Mouse (Mus musculus) heart, embryonic 16.5 days (tissue): ENCODE data around the gene Sstr2. TPM values are rescaled to one million over a fixed set of nuclear protein-coding genes. Genes with fewer than 3 reads are reported as not detected.
A peak's percentile ranks its signal among the peaks of the same experiment; 100 is the strongest.

ENCODE experiments used
- ATAC-seq: fragments of 200-750 bp; cut with Nextera tagmentation; replicated peaks from 2 replicates; pipeline ENCODE4 v1.8.0; 2017; ENCODE audit warnings: moderate number of reproducible peaks; ENCODE audit not compliant: insufficient read depth, low FRiP score; ENCODE audit errors: extremely low read depth
- H3K27ac ChIP-seq: fragments of 300-500 bp; sonication (generic); 2 replicates; pipeline ENCODE4 v1.5.1; 2014; ENCODE audit warnings: mild to moderate bottlenecking, low read length, control low read depth, moderate library complexity
- H3K27me3 ChIP-seq: fragments of 300-500 bp; sonication (generic); 2 replicates; pipeline ENCODE4 v1.6.1; 2014; ENCODE audit warnings: low read length, mixed read lengths; ENCODE audit not compliant: control insufficient read depth, insufficient read depth
- H3K36me3 ChIP-seq: fragments of 300-500 bp; sonication (generic); 2 replicates; pipeline ENCODE4 v1.6.1; 2014; ENCODE audit not compliant: control insufficient read depth, insufficient read depth
- H3K4me1 ChIP-seq: fragments of 300-500 bp; sonication (generic); 2 replicates; pipeline ENCODE4 v1.6.1; 2014; ENCODE audit warnings: low read length, mixed read lengths; ENCODE audit not compliant: control insufficient read depth, insufficient read depth
- H3K4me2 ChIP-seq: fragments of 300-500 bp; sonication (generic); 2 replicates; pipeline ENCODE4 v1.6.1; 2014; ENCODE audit warnings: low read depth, mild to moderate bottlenecking, control low read depth, low read length
- H3K4me3 ChIP-seq: fragments of 300-500 bp; sonication (generic); 2 replicates; pipeline ENCODE4 v1.5.1; 2014; ENCODE audit warnings: mild to moderate bottlenecking, control low read depth, low read length
- H3K9ac ChIP-seq: fragments of 300-500 bp; sonication (generic); 2 replicates; pipeline ENCODE4 v1.6.1; 2014; ENCODE audit warnings: low read length, control low read depth
- H3K9me3 ChIP-seq: fragments of 300-500 bp; sonication (generic); replicated peaks from 2 replicates; pipeline ENCODE4 v1.6.1; 2016; ENCODE audit warnings: low read length; ENCODE audit not compliant: control insufficient read depth
- WGBS: fragments of 180-500 bp; shearing (Covaris S2); extraction: QIAGEN DNeasy Blood & Tissue Kit; methylation state at CpG from one replicate; pipeline ENCODE4 v1.1.7; 2014; 5-methylcytosine and 5-hydroxymethylcytosine counted together
- polyA plus RNA-seq: library from polyadenylated mRNA; unstranded; fragments of >200 nt; fragmentation: Nextera tagmentation; extraction: Ambion mirVana; gene quantifications from 2 replicates; pipeline ENCODE4 v1.2.1, GENCODE M21; 2015

The Sstr2 gene
- polyA plus RNA-seq, 1 experiment from 2014 or later, result 2.6 TPM

DNA sequence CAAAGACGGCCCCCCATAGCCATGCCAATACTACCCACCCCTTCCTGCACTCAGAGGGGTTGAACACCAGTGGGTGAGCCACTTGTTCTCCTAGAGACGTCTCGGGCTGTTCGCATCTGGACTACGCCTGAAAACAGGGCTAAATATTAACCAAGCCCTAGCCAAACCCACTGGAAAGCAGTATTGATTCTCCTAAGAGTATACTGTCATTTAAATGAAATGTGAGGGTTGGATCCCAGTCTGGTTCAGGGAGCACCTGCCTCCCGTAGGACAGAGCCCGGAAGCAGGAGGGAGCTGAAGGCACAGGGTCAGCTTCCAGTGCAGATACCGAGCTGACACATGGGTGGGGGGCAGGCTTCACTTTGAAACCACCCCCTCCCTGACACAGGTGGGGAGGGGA lies 12.7 kb downstream of the Sstr2 start:
- H3K4me3 ChIP-seq, result no peak overlapping the region
- H3K9me3 ChIP-seq, result no peaks in the 10 kb centered on the region
- H3K4me2 ChIP-seq, result no peak overlapping the region
- no peaks in the 10 kb centered on the region for H3K36me3 ChIP-seq
- H3K27me3 ChIP-seq, result no peaks in the 10 kb centered on the region
- H3K4me1 ChIP-seq, result no peaks in the 10 kb centered on the region
- WGBS, result 77% methylated on average over 8 of the region's 8 CpGs
- no peak for ATAC-seq
- no peak overlapping the region for H3K9ac ChIP-seq
- no peak overlapping the region for H3K27ac ChIP-seq

DNA sequence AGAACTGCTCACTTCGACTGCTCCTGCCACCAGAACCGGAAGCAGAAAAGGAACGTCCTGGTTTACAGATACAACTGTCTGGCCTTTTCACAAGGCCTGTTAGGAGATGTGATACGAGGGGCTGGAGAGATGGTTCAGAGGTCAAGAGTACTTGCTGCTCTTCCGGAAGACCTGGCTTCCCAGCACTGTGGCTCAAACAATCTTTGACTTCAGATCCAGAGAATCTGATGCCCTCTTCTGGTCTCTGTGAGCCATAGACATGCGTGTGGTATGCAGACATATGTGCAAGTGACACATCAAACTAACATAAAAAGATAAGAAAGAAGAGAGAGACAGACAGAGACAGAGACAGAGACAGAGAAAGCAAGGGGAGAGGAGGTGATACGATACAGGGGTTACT lies 13.2 kb downstream of the Sstr2 start:
- Histone ChIP-seq H3K4me2 (no peak overlapping the region), H3K4me3 (no peak overlapping the region), H3K9ac (no peak overlapping the region), H3K27me3 (no peaks in the 10 kb centered on the region), H3K36me3 (no peaks in the 10 kb centered on the region), H3K9me3 (no peaks in the 10 kb centered on the region), H3K4me1 (no peaks in the 10 kb centered on the region), H3K27ac (no peak overlapping the region)
- WGBS, result 77% methylated on average over 7 of the region's 7 CpGs
- no peak for ATAC-seq

DNA sequence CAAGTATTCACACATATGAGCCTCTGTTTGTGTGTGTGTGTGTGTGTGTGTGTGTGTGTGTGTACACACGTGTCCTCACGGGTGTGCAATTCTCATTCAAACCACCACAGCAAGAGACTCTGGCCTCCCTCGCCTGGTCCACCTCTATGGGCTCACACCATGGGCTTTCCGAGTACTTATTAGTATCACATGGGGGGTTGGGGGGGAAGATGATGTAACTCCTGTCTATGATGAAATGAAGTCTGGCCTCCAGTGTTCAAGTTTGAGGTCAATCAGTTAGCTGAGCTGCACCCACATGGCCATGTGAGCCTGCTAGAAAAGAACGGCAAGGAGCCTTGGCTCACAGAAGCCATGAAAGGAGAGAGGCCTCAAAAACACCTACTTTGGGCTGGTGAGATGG lies 14.3 kb downstream of the Sstr2 start:
- Histone ChIP-seq H3K36me3 (no peaks in the 10 kb centered on the region), H3K4me2 (no peak overlapping the region), H3K4me3 (no peak overlapping the region), H3K4me1 (no peaks in the 10 kb centered on the region), H3K27me3 (no peaks in the 10 kb centered on the region), H3K9ac (no peak overlapping the region), H3K27ac (no peak overlapping the region), H3K9me3 (0 out of 2 replicates have a peak, but pooled peaks cover 4% of the 10 kb centered on the region)
- ATAC-seq, result no peak
- 88% methylated on average over 5 of the region's 5 CpGs for WGBS

DNA sequence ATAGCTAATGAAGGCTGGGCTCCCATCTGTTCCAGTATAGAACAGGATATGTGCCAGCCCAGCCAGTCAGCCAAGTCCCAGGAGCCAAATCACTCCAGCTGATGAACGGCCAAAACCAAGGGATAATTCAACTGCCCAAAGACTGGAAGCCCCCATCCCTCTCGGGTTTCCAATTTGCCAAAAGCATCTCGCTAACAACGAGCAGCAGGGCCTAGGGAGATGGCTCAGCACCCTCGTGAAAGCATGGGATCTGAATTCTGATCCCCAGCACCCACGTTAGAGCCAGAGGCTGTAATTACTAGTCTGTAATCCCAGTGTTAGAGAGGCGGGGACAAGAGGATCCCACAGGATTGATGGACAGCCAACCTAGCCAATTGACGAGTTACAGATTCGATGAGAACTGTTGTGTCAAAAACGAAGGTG lies 15.6 kb downstream of the Sstr2 start:
- H3K27ac ChIP-seq, result no peak overlapping the region
- ATAC-seq, result no peak
- 71% methylated on average over 10 of the region's 10 CpGs for WGBS
- H3K4me1 ChIP-seq, result no peaks in the 10 kb centered on the region
- H3K4me3 ChIP-seq, result no peak overlapping the region
- no peak overlapping the region for H3K9ac ChIP-seq
- H3K27me3 ChIP-seq, result no peaks in the 10 kb centered on the region
- H3K9me3 ChIP-seq, result 0 out of 2 replicates have a peak, but pooled peaks cover 4% of the 10 kb centered on the region
- H3K36me3 ChIP-seq, result no peaks in the 10 kb centered on the region
- H3K4me2 ChIP-seq, result no peak overlapping the region

DNA sequence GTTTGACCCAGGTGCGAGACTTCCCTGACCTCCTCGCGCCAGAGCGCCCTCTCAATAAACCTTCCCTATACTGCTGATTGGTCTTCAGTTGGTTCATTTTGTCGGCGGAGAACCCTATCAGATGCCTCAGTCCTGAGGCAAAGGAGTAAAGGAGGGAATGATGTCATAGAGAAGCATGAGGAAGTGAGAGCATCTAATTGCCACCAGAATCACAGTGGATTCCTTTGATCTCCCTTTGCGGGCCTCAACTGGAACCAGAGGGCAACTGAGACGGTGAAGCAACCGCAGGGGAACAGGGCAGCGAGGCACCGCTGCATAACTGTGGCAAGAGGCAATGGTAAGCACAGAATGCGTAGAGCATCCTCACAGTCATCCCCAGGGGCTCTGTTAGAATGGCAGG lies 19.5 kb downstream of the Sstr2 start:
- Histone ChIP-seq H3K36me3 (no peaks in the 10 kb centered on the region), H3K27ac (no peak overlapping the region), H3K4me3 (no peak overlapping the region), H3K9ac (no peak overlapping the region), H3K9me3 (0 out of 2 replicates have a peak, but pooled peaks cover 4% of the 10 kb centered on the region), H3K4me1 (no peaks in the 10 kb centered on the region), H3K27me3 (no peaks in the 10 kb centered on the region), H3K4me2 (no peak overlapping the region)
- whole genome bisulfite sequencing, result 82% methylated on average over 12 of the region's 12 CpGs
- ATAC-seq, result no peak

DNA sequence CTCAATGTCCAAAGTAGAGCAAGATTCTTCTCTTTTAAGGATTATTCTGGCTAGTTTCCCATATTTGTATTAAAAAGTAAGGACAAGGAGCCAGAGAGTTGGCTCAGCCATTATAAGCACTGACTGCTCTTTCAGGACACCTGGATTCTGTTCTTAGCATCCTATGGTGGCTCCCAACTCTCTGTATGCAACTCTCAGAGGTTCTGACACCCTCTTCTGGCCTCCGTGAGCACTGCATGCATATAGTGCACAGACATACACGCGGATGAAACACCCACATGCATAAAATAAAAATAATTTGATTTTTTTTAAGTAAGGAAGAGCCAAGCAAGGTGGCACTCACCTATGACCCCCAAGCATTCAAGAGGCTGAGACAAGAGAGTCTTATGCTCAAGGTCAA lies 26.0 kb downstream of the Sstr2 start:
- WGBS, result 79% methylated on average over 3 of the region's 3 CpGs
- Histone ChIP-seq H3K4me2 (no peak overlapping the region), H3K27ac (no peak overlapping the region), H3K4me1 (peaks cover 5% of the 10 kb centered on the region), H3K4me3 (no peak overlapping the region), H3K9me3 (no peaks in the 10 kb centered on the region), H3K36me3 (no peaks in the 10 kb centered on the region), H3K27me3 (no peaks in the 10 kb centered on the region), H3K9ac (no peak overlapping the region)
- no peak for ATAC-seq

DNA sequence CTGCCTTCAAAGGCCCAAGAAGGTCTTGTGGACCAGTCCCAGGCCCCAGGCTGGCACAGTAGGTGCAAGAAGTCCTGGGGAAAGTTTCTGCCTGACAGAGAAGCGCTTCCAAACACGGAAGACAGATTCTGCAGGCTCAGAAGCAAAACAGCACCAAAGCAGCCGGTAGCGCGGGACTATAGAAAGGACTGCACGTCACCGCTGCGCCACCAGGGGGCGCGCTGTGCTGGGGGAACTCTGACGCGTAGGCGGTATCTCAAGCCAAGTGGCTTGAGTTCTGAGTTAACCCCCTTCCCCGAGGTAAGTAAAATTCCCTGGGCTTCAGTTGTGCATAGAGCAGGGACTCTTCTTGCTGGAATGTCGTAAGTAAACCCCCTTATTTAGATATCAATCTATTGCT lies 29.0 kb downstream of the Sstr2 start:
- peak overlapping the region; percentile 29; the same call in 1 of the 2 replicates for H3K4me2 ChIP-seq
- H3K36me3 ChIP-seq, result peaks cover 9% of the 10 kb centered on the region
- peak overlapping the region; percentile 45; the same call in 1 of the 2 replicates for H3K9ac ChIP-seq
- H3K27ac ChIP-seq, result no peak overlapping the region
- peaks cover 9% of the 10 kb centered on the region for H3K4me1 ChIP-seq
- no peak for ATAC-seq
- WGBS, result 4% methylated on average over 15 of the region's 15 CpGs
- no peaks in the 10 kb centered on the region for H3K27me3 ChIP-seq
- H3K9me3 ChIP-seq, result no peaks in the 10 kb centered on the region
- no peak overlapping the region for H3K4me3 ChIP-seq

DNA sequence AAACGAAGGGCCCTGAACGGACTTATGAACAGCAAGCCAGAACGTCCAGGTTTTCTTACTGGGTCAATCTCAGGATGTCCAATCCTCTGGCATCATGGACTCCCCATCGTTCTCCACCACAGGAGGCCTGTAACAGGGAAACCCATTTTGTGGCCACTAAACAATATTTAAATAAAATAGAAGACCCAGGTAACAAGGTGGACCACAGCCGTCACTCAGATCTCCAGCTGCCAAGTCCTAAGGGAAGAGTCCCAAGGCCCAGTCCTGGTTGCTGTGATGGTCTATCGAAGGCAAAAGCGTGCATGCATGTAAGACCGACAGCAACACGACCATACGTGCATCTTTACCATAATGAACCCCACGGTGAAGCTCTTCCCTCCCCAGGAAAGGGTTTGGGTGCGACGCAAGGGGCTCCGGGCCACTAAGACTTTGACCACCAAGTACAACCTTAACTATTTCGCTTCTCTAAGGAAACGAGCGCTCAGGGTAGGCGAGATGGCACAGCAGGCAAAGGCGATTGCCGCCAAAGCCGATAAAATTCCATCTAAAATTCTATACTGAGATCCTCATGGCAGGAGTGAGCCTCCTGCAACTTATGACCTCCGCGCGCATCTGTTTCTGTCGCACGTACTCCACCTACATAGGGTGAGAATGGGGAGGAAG lies 29.7 kb downstream of the Sstr2 start, which contains the start of gene Cog1:
Cog1 (plus strand) TSS at position 480 of the 663 bp plus-strand sequence.
- Histone ChIP-seq H3K4me3 (peak within 1 kb of the TSS; percentile 85), H3K36me3 (peaks cover 15% of the 10 kb centered on the region), H3K4me2 (peak within 1 kb of the TSS; percentile 90), H3K27ac (peak within 1 kb of the TSS; percentile 80), H3K9me3 (no peaks in the 10 kb centered on the region), H3K4me1 (peaks cover 9% of the 10 kb centered on the region), H3K27me3 (no peaks in the 10 kb centered on the region), H3K9ac (peak within 1 kb of the TSS; percentile 93)
- ATAC-seq, result no peak
- 40% methylated on average over 26 of the region's 26 CpGs for WGBS

DNA sequence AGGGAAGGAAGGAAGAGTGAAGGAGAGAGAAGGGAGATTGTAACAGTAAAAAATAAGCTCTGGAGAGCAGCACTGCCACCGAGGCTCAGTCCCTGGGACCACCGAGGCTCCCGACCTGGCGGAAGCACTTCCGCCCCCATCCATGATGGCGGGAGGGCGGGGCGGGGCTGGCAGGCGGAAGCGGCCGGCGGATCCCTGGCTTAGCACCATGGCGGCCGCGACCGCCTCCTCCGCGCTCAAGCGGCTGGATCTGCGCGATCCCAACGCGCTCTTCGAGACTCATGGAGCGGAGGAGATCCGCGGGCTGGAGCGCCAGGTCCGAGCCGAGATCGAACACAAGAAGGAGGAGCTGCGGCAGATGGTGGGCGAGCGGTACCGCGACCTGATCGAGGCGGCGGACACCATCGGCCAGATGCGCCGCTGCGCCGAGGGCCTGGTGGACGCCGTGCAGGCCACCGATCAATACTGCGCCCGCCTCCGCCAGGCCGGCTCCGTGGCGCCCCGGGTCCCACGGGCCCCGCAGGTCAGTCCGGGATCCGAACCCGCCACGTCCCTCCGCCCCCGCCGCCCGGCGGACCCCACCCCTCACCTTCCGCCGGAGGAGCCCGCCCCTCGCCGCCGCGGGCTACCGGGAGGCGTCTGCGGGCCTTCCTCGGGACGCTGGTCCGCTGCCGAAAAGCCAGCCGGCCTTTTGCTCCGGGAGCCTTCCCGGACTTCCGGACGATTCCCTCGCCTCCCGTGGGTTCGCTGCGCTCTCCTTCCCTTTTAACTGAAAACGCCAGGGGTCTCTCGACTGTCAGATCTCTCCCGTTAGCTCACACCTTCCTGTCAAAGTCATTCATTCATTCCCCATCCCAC lies 30.4 kb downstream of the Sstr2 start, which contains the start of gene Slc39a11:
Slc39a11 (minus strand) TSS at position 727 of the 858 bp plus-strand sequence.
- Histone ChIP-seq H3K27me3 (no peaks in the 10 kb centered on the region), H3K36me3 (peaks cover 23% of the 10 kb centered on the region), H3K4me3 (peak within 1 kb of the TSS; percentile 85), H3K4me1 (peaks cover 9% of the 10 kb centered on the region), H3K4me2 (peak within 1 kb of the TSS; percentile 90), H3K27ac (peak within 1 kb of the TSS; percentile 80), H3K9me3 (no peaks in the 10 kb centered on the region), H3K9ac (peak within 1 kb of the TSS; percentile 93)
- peak; percentile 87 for ATAC-seq
- under 1% methylated on average over 88 of the region's 91 CpGs for WGBS
